Mouse (Mus musculus) intestine, embryonic 16.5 days (tissue): ENCODE results near the gene Stxbp2. TPM values are rescaled to one million over a fixed set of nuclear protein-coding genes. Genes with fewer than 3 reads are reported as not detected.
A peak's percentile ranks its signal among the peaks of the same experiment; 100 is the strongest.

Source experiments
- ATAC-seq: fragments of 200-750 bp; cut with Nextera tagmentation; 2 replicates; pipeline ENCODE4 v1.8.0; 2017; ENCODE audit warnings: moderate TSS enrichment, moderate library complexity
- H3K27ac ChIP-seq: fragments of 300-500 bp; sonication (generic); 2 replicates; pipeline ENCODE4 v1.5.1; 2014; ENCODE audit warnings: mild to moderate bottlenecking, low read length
- H3K27me3 ChIP-seq: fragments of 300-500 bp; sonication (generic); replicated peaks from 2 replicates; pipeline ENCODE4 v1.6.1; 2014; ENCODE audit warnings: low read length, control low read depth, mixed read lengths; ENCODE audit not compliant: control insufficient read depth, insufficient read depth
- H3K36me3 ChIP-seq: fragments of 300-500 bp; sonication (generic); 2 replicates; pipeline ENCODE4 v1.6.1; 2014; ENCODE audit warnings: low read length, control low read depth; ENCODE audit not compliant: control insufficient read depth, insufficient read depth
- H3K4me1 ChIP-seq: fragments of 300-500 bp; sonication (generic); 2 replicates; pipeline ENCODE4 v1.6.1; 2014; ENCODE audit warnings: low read length, control low read depth, mixed read lengths; ENCODE audit not compliant: control insufficient read depth, insufficient read depth
- H3K4me2 ChIP-seq: fragments of 300-500 bp; sonication (generic); 2 replicates; pipeline ENCODE4 v1.6.1; 2014; ENCODE audit warnings: low read depth, low read length, control low read depth
- H3K4me3 ChIP-seq: fragments of 300-500 bp; sonication (generic); 2 replicates; pipeline ENCODE4 v1.5.1; 2014; ENCODE audit warnings: mild to moderate bottlenecking, low read length
- H3K9ac ChIP-seq: fragments of 300-500 bp; sonication (generic); 2 replicates; pipeline ENCODE4 v1.6.1; 2014; ENCODE audit warnings: low read depth, low read length
- H3K9me3 ChIP-seq: fragments of 300-500 bp; sonication (generic); 2 replicates; pipeline ENCODE4 v1.6.1; 2016; ENCODE audit warnings: low read length, control low read depth; ENCODE audit not compliant: control insufficient read depth
- WGBS: fragments of 180-500 bp; shearing (Covaris S2); extraction: QIAGEN DNeasy Blood & Tissue Kit; methylation state at CpG from one replicate; pipeline ENCODE4 v1.1.7; 2014; 5-methylcytosine and 5-hydroxymethylcytosine counted together
- polyA plus RNA-seq: library from polyadenylated mRNA; unstranded; fragments of >200 nt; fragmentation: Nextera tagmentation; extraction: Ambion mirVana; gene quantifications from 2 replicates; pipeline ENCODE4 v1.2.1, GENCODE M21; 2015

The Stxbp2 gene
- polyA plus RNA-seq, 1 experiment from 2014 or later, result 161 TPM

DNA sequence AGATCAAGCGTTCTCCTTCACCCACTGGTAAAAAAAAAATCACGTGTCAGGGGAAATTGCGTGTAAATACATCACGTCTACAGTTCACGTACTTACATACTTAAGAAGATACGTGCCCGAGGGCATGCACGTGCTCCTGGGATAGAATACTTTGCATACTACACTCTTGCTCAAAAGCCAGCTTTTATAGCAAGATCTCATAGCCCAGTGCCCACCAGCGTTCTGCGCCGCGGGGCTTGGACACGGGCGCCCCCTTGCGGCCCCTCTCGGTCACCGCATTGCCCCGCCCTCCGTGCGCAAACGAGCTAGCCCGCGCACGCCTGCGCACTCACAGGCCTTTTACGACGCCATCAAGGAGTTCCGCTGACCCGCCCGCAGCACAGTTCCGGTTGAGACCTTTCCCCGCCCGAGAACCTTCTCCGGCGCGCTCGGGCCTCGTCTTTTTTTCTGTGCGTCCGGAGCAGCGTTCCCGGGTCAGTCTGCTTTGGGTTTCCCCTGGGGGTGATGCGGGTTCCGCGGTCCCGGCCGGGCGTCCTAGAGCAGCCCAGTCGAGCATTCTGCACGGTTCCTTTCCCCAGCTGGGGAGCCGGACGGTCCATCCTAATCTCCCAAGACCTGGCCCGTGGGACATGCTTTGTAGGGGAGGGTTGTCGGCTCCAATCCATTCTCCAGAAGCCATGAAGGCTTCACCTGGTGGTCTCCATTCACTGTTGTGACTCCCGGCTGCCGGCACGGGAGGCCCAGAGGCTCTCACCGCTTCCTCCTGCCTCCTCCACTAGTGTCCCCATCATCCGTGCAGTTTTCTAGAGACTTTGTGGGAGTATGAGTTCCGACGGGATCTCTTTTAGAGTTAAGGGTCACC lies 45.6 kb downstream of the Stxbp2 start, which contains the start of gene Trappc5:
Gene Trappc5, plus strand, starts transcription at position 169 of the 862 bp plus-strand sequence.
- no peaks in the 10 kb centered on the region for H3K9me3 ChIP-seq
- H3K27me3 ChIP-seq, result no peaks in the 10 kb centered on the region
- H3K4me1 ChIP-seq, result peaks cover 11% of the 10 kb centered on the region
- 1% methylated on average over 60 of the region's 61 CpGs for WGBS
- peaks cover 16% of the 10 kb centered on the region for H3K36me3 ChIP-seq
- H3K4me2 ChIP-seq, result peak within 1 kb of the TSS; percentile 80
- peak within 1 kb of the TSS; percentile 97 for H3K27ac ChIP-seq
- H3K9ac ChIP-seq, result peak within 1 kb of the TSS; percentile 86
- ATAC-seq, result peak; percentile 90
- H3K4me3 ChIP-seq, result peak within 1 kb of the TSS; percentile 70

DNA sequence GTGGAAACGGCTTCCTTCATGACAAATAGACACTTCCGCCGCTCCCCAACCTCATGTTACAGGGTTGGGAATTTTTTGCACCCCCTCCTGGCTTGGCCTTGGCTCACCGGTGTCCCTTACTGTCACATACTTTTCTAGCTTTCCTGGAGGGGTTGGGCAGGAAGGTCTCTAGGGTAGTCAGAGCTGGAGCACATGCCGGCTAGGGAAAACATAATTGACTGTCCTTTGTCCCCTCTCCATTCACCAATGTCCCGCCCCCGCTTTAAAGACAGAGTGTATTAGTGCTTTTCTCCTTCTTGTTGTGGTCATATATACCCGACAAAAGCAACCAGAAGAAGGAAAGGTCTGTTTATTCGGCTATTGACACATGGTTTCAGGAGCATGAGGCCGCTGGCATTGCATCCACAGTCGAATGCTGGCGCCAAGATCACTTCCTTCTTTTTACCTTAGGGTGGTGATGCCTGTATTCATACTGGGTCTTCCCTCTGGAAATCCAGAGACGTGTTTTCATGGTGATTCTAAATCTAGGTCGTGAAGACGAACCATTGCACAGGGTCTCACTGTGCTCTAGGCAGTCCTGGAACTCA lies 46.3 kb downstream of the Stxbp2 start:
- ATAC-seq, result peak; percentile 20
- no peaks in the 10 kb centered on the region for H3K27me3 ChIP-seq
- WGBS, result 2% methylated on average over 15 of the region's 15 CpGs
- H3K4me2 ChIP-seq, result peak overlapping the region; percentile 80
- peaks cover 11% of the 10 kb centered on the region for H3K4me1 ChIP-seq
- H3K9ac ChIP-seq, result peak overlapping the region; percentile 86
- H3K36me3 ChIP-seq, result peaks cover 18% of the 10 kb centered on the region
- peak overlapping the region; percentile 70 for H3K4me3 ChIP-seq
- H3K9me3 ChIP-seq, result no peaks in the 10 kb centered on the region
- H3K27ac ChIP-seq, result peak overlapping the region; percentile 97

DNA sequence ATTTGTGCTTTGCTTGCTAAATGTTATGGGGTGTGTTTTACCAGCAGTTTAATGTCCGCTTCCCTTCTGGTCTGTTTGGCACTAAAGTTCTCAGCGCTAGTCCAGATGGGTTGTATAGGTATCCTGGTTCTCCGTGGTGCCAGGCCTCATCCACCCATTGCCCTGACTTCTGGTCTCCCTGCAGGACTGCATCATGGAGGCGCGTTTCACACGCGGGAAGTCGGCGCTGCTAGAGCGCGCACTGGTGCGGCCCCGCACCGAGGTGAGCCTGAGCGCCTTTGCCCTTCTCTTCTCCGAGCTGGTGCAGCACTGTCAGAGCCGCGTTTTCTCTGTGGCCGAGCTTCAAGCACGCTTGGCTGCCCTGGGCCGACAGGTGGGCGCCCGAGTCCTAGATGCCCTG lies 48.1 kb downstream of the Stxbp2 start:
- no peaks in the 10 kb centered on the region for H3K9me3 ChIP-seq
- no peak overlapping the region for H3K4me2 ChIP-seq
- no peaks in the 10 kb centered on the region for H3K27me3 ChIP-seq
- H3K27ac ChIP-seq, result no peak overlapping the region
- no peak overlapping the region for H3K9ac ChIP-seq
- WGBS, result 96% methylated on average over 23 of the region's 23 CpGs
- no peak overlapping the region for H3K4me3 ChIP-seq
- ATAC-seq, result no peak
- H3K36me3 ChIP-seq, result peaks cover 18% of the 10 kb centered on the region
- H3K4me1 ChIP-seq, result peaks cover 11% of the 10 kb centered on the region

DNA sequence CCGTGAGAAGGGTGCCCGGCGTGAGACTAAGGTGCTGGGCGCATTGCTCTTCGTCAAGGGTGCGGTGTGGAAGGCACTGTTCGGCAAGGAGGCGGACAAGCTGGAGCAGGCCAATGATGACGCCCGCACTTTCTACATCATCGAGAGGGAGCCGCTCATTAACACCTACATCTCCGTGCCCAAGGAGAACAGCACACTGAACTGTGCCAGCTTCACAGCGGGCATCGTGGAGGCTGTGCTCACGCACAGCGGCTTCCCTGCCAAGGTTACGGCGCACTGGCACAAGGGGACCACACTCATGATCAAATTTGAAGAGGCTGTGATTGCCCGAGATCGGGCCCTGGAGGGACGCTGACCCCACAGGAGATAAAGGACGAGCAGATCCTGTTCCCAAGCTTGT lies 48.5 kb downstream of the Stxbp2 start:
- Histone ChIP-seq H3K27me3 (no peaks in the 10 kb centered on the region), H3K27ac (no peak overlapping the region), H3K9me3 (no peaks in the 10 kb centered on the region), H3K9ac (no peak overlapping the region), H3K4me3 (no peak overlapping the region), H3K4me2 (no peak overlapping the region), H3K36me3 (peaks cover 18% of the 10 kb centered on the region), H3K4me1 (peaks cover 11% of the 10 kb centered on the region)
- ATAC-seq, result no peak
- WGBS, result 95% methylated on average over 23 of the region's 23 CpGs

DNA sequence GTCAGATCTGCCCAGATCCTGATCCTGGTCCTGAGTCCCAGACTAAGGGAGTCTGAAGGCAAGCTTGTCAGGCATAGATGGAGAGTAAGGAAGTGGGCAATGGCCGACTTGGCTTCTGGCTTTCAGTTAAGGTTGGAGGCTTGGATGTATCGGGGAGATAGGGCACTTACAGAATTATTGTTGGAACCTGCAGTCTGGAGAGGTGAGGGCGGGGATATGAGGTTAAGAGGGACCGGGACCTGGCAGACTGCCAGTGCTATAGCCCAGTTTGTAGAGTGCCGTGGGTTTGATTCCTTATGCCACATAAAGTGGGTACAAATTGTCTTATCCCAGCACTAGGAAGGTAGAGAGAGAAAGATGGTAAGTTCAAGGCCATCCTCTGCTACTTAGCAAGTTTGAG lies 48.9 kb downstream of the Stxbp2 start:
- no peak for ATAC-seq
- Histone ChIP-seq H3K9me3 (no peaks in the 10 kb centered on the region), H3K4me3 (no peak overlapping the region), H3K4me2 (no peak overlapping the region), H3K27me3 (no peaks in the 10 kb centered on the region), H3K36me3 (peaks cover 18% of the 10 kb centered on the region), H3K9ac (no peak overlapping the region), H3K4me1 (peaks cover 11% of the 10 kb centered on the region), H3K27ac (no peak overlapping the region)
- 87% methylated on average over 5 of the region's 5 CpGs for WGBS

DNA sequence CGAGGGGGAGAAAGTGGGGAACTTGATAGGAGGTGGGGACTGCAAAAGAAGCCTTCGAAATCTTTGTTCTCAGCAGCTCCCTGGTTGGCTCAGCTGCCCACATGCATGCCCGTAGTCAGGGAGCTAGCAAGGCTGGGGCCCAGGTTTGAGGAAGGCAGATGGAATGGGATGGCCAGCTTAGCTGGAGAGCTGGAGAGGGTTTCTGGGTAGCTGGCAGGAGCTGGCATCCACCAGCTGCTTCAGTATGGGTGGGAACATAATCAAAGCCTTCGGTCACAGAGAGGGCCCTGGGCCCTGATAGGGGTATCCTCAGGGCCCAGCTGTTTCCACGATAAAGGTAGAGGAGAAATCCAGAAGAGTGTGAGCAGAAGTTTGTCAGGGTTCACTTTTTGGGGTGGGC lies 51.7 kb downstream of the Stxbp2 start:
- Histone ChIP-seq H3K4me3 (no peak overlapping the region), H3K9ac (no peak overlapping the region), H3K27ac (no peak overlapping the region), H3K4me1 (peaks cover 5% of the 10 kb centered on the region; the same call in 1 of the 2 replicates), H3K27me3 (no peaks in the 10 kb centered on the region), H3K9me3 (no peaks in the 10 kb centered on the region), H3K4me2 (no peak overlapping the region), H3K36me3 (peaks cover 18% of the 10 kb centered on the region)
- ATAC-seq, result no peak
- WGBS, result 90% methylated on average over 5 of the region's 5 CpGs

DNA sequence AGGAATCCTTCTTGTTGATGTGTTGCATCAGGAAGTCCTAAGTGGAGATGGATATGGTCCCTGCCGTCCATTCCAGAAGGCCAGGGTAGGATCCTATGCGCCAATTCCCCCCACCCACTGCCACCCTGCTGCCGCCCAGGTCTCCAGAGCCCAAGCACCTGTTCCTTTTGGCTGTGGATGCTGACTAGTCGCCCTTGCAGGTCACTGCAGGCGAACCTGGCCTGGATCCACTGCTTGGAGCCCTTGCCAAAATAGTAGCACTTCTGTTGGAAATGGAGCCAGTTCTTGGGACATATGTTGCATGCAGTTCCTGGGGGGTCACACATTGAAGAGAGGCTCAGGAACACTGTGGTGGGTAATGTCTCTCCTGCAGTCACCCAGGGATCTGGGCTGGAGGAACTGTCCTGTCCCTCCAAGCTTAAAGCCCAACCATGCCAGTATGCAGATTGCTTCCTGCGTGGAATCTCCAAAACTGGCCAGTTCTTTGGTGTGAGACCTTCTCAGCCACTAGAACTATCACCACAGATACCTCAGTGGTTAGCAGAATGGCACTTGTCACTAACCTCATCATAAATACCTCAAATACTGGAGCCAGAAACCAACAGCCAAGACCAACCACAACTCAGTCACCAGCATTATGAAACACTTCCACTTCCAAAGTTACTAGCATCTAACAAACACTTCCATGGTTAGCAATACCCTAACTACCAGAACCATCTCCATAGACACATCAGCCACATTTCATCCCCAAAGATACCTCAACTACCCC lies 52.8 kb downstream of the Stxbp2 start:
- 78% methylated on average over 6 of the region's 6 CpGs for WGBS
- ATAC-seq, result no peak
- H3K9ac ChIP-seq, result no peak overlapping the region

DNA sequence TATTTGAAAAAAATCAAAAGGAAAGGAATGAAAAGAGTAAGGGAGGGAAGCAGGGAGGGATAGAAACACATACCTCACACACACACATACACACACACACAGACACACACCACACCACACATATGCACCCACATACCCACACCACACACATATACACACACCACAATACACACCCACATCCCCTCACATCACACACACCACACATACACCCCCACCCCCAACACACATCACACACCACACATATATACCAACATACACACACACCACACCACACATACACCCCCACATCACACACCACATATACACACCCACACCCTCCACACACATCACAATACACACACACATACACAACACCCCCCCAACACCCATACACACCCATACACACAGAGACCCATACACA lies 53.8 kb downstream of the Stxbp2 start:
- Histone ChIP-seq H3K4me2 (no peak overlapping the region), H3K4me1 (no peaks in the 10 kb centered on the region), H3K4me3 (no peak overlapping the region), H3K9ac (no peak overlapping the region), H3K27me3 (no peaks in the 10 kb centered on the region), H3K9me3 (no peaks in the 10 kb centered on the region), H3K27ac (no peak overlapping the region), H3K36me3 (peaks cover 10% of the 10 kb centered on the region)
- no peak for ATAC-seq

More for the DNA sequence above, 52.8 kb downstream of the Stxbp2 start:
- no peaks in the 10 kb centered on the region for H3K27me3 ChIP-seq
- no peak overlapping the region for H3K4me2 ChIP-seq
- peaks cover 18% of the 10 kb centered on the region for H3K36me3 ChIP-seq
- no peak overlapping the region for H3K4me3 ChIP-seq
- no peaks in the 10 kb centered on the region for H3K4me1 ChIP-seq
- H3K27ac ChIP-seq, result no peak overlapping the region
- no peaks in the 10 kb centered on the region for H3K9me3 ChIP-seq

DNA sequence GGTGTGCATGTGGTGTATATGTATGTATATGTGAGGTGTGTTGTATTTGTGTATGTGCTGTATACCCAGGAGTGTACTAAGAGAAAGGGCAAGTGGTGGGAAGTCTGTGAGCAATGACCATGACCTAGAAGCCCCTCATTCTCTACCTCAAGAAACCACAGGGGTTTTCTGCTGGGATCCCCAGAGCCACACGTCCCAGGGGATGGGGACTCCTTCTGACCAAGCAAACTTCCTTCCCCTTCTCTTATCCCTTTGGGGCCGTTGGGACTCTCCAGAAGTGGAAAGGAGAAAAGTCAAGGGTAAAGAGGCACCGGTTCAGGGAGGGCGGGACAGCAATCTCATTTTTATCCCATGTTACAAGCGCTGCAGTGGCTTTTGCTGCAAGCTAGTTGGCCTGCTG lies 54.7 kb downstream of the Stxbp2 start:
- H3K9me3 ChIP-seq, result no peaks in the 10 kb centered on the region
- H3K4me2 ChIP-seq, result no peak overlapping the region
- no peaks in the 10 kb centered on the region for H3K4me1 ChIP-seq
- no peak overlapping the region for H3K27ac ChIP-seq
- no peak overlapping the region for H3K9ac ChIP-seq
- peaks cover 5% of the 10 kb centered on the region for H3K36me3 ChIP-seq
- ATAC-seq, result no peak
- H3K4me3 ChIP-seq, result no peak overlapping the region
- 61% methylated on average over 5 of the region's 5 CpGs for WGBS
- no peaks in the 10 kb centered on the region for H3K27me3 ChIP-seq
